Mouse (Mus musculus) thymus, adult 2 months (tissue): ENCODE results near the gene Tex29.

ENCODE experiments used
- CTCF ChIP-seq: fragments of 200-500 bp; IDR thresholded peaks from 2 replicates; pipeline ENCODE4 v1.5.1; 2012; ENCODE audit warnings: mild to moderate bottlenecking, control low read depth, low read length, moderate library complexity, borderline replicate concordance; ENCODE audit not compliant: control insufficient read depth, poor library complexity, insufficient read depth; ENCODE audit errors: extremely low read depth
- POLR2A ChIP-seq: fragments of 200-500 bp; IDR thresholded peaks from 2 replicates; pipeline ENCODE4 v1.6.1; 2012; ENCODE audit warnings: mild to moderate bottlenecking, low read length, control low read depth, moderate library complexity; ENCODE audit not compliant: control insufficient read depth, poor library complexity, insufficient read depth; ENCODE audit errors: extremely low read depth

DNA sequence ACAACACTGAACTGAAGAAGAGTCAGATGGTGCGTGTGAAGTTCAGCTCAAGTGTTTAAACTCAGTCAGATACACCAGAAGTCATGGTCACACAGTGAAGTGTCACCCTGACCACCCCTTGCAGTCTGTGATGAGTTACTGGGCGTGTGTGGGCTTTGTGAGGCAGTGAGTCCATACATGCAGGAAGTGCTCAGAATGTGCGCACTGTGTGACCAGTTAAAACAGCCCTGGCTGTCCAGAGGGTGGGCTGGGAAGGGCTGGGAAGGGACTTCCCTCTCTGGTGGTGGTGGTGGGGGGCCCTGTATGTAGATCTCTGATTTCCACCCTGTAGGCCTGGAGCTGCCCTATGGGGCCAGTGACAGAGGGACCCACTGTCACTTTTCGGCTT, 41.8 kb upstream of the Tex29 start:
- TF ChIP-seq POLR2A = no peak
- TF ChIP-seq CTCF = no peak
